ENCODE assay signal across 8 mouse cellular contexts in genomic region chr5:122621376-122621886, GRCm38 (mm10). TPM values are rescaled to one million over a fixed set of nuclear protein-coding genes. Genes with fewer than 3 reads are reported as not detected.
DNase-seq lines count a peak whose midpoint lies in the region; ATAC-seq lines count a peak whose summit lies in the region.

No protein-coding gene starts in this region.

- no peak overlapping the region for H3K4me3 ChIP-seq in embryonic facial prominence, embryonic 11.5 days (ENCODE audit: low read depth, low read length)
- H3K4me3 ChIP-seq in heart, embryonic 14.5 days (ENCODE audit: control insufficient read depth in 1 of 2, insufficient read depth in 1 of 2, low read depth in 1 of 2, low read length in 2 of 2): no peak overlapping the region
- no peak overlapping the region for H3K4me3 ChIP-seq in neural tube, embryonic 13.5 days

- ATAC-seq in embryonic facial prominence, embryonic 11.5 days (replicated peaks; ENCODE audit: insufficient number of reproducible peaks, low FRiP score, low TSS enrichment, low read depth): peak; percentile 73
- ATAC-seq in heart, embryonic 14.5 days (ENCODE audit: insufficient number of reproducible peaks, insufficient read depth, low FRiP score, low read depth): peak; percentile 93
- peak; percentile 56; the same call in 1 of the 2 replicates for ATAC-seq in neural tube, embryonic 13.5 days (ENCODE audit: low read depth)

- intact Hi-C loops in left cerebral cortex, postnatal 4 days (cut with DNase I): loop anchor here (5.0 kb wide), 1 partner anchor 119 kb away; the partner anchor contains the start of gene Atp2a2

- H3K27me3 ChIP-seq in embryonic facial prominence, embryonic 11.5 days (ENCODE audit: control insufficient read depth, insufficient read depth, low read length): no peaks in the 10 kb centered on the region
- H3K27me3 ChIP-seq in heart, embryonic 14.5 days (ENCODE audit: control insufficient read depth, insufficient read depth, low read length): no peaks in the 10 kb centered on the region
- no peaks in the 10 kb centered on the region for H3K27me3 ChIP-seq in neural tube, embryonic 13.5 days

- DNase-seq in left cerebral cortex, postnatal 4 days: peak; percentile 79
- no peak for DNase-seq in left cerebral cortex, adult 8-10 months (ENCODE audit: low spot score in 2 of 2)
- peak; percentile 88 for DNase-seq in embryonic facial prominence, embryonic 11.5 days (ENCODE audit: low spot score)
- peak; percentile 43 to 69 for DNase-seq in kidney, postnatal 25 days
- DNase-seq in spleen, postnatal 10 days (ENCODE audit: low spot score in 2 of 2): no peak
- DNase-seq in frontal cortex, postnatal 36 days (ENCODE audit: low spot score in 2 of 2): no peak

- WGBS in embryonic facial prominence, embryonic 11.5 days: 4% methylated on average over 7 of the region's 7 CpGs
- WGBS in heart, embryonic 14.5 days: 7% methylated on average over 7 of the region's 7 CpGs
- 31% methylated on average over 7 of the region's 7 CpGs for WGBS in neural tube, embryonic 13.5 days

- H3K9ac ChIP-seq in embryonic facial prominence, embryonic 11.5 days (replicated peaks; ENCODE audit: low read length): no peak overlapping the region
- peak overlapping the region; percentile 63 for H3K9ac ChIP-seq in heart, embryonic 14.5 days (ENCODE audit: low read length)
- no peak overlapping the region for H3K9ac ChIP-seq in neural tube, embryonic 13.5 days

- peak overlapping the region; percentile 78 for H3K27ac ChIP-seq in embryonic facial prominence, embryonic 11.5 days (replicated peaks; ENCODE audit: low read depth, low read length)
- peak overlapping the region; percentile 92 to 99 for H3K27ac ChIP-seq in heart, embryonic 14.5 days (replicated peaks in 1 of 2; ENCODE audit: control insufficient read depth in 1 of 2, insufficient read depth in 1 of 2, low read depth in 2 of 2, low read length in 2 of 2)
- peak overlapping the region; percentile 52 for H3K27ac ChIP-seq in neural tube, embryonic 13.5 days (replicated peaks)

- H3K4me2 ChIP-seq in embryonic facial prominence, embryonic 11.5 days (ENCODE audit: low read depth, low read length): no peak overlapping the region
- peak overlapping the region; percentile 16; the same call in 1 of the 2 replicates for H3K4me2 ChIP-seq in heart, embryonic 14.5 days (ENCODE audit: low read length)
- H3K4me2 ChIP-seq in neural tube, embryonic 13.5 days: no peak overlapping the region

- H3K9me3 ChIP-seq in embryonic facial prominence, embryonic 11.5 days (replicated peaks; ENCODE audit: control insufficient read depth, low read length): no peaks in the 10 kb centered on the region
- no peaks in the 10 kb centered on the region for H3K9me3 ChIP-seq in heart, embryonic 14.5 days (ENCODE audit: control insufficient read depth, low read length)
- H3K9me3 ChIP-seq in neural tube, embryonic 13.5 days: no peaks in the 10 kb centered on the region

- H3K4me1 ChIP-seq in embryonic facial prominence, embryonic 11.5 days (ENCODE audit: control insufficient read depth, insufficient read depth, low read length): no peaks in the 10 kb centered on the region
- H3K4me1 ChIP-seq in heart, embryonic 14.5 days (ENCODE audit: control insufficient read depth in 2 of 2, insufficient read depth in 2 of 2, low read length in 2 of 2): peaks cover 30 to 46% of the 10 kb centered on the region in 2 experiments
- peaks cover 10% of the 10 kb centered on the region; the same call in 1 of the 2 replicates for H3K4me1 ChIP-seq in neural tube, embryonic 13.5 days (replicated peaks)

- H3K36me3 ChIP-seq in embryonic facial prominence, embryonic 11.5 days (replicated peaks; ENCODE audit: control insufficient read depth, insufficient read depth, low read depth, low read length): no peaks in the 10 kb centered on the region
- no peaks in the 10 kb centered on the region for H3K36me3 ChIP-seq in heart, embryonic 14.5 days (ENCODE audit: control insufficient read depth, insufficient read depth, low read length)
- H3K36me3 ChIP-seq in neural tube, embryonic 13.5 days: no peaks in the 10 kb centered on the region

RNA-seq across cellular contexts. Expression of gene Ift81, which starts 7.1 kb away (rescaled TPM):
- total RNA-seq in left cerebral cortex, postnatal 4 days (2021): 10 to 100 TPM; 38.3 to 49.6 TPM
- 10 to 100 TPM; 52.6 to 67.4 (median 57.2) TPM for total RNA-seq in left cerebral cortex, adult 8-10 months (2022)
- polyA plus RNA-seq in embryonic facial prominence, embryonic 11.5 days (2014; fragmentation: Nextera tagmentation; extraction: Ambion mirVana): 39.6 and 40.3 TPM in 2 replicates
- polyA plus RNA-seq in heart, embryonic 14.5 days (2014; fragmentation: Nextera tagmentation; extraction: Ambion mirVana): 32.2 and 41.2 TPM in 2 replicates
- polyA plus RNA-seq in neural tube, embryonic 13.5 days (2015; fragmentation: Nextera tagmentation; extraction: Ambion mirVana): 54.0 and 57.8 TPM in 2 replicates

RNA-seq across cellular contexts. Expression of gene P2rx7, which starts 22.3 kb away (rescaled TPM):
- total RNA-seq in left cerebral cortex, postnatal 4 days (2021): 1 to 10 TPM; 4.1 to 5.0 TPM
- 10 to 100 TPM in 1 of 4 experiments, 1 to 10 TPM in 3; 7.7 to 16.4 (median 8.6) TPM for total RNA-seq in left cerebral cortex, adult 8-10 months (2022)
- 0.58 and 1.4 TPM in 2 replicates for polyA plus RNA-seq in embryonic facial prominence, embryonic 11.5 days (2014; fragmentation: Nextera tagmentation; extraction: Ambion mirVana)
- polyA plus RNA-seq in heart, embryonic 14.5 days (2014; fragmentation: Nextera tagmentation; extraction: Ambion mirVana): 1.2 and 1.4 TPM in 2 replicates
- 5.8 and 5.9 TPM in 2 replicates for polyA plus RNA-seq in neural tube, embryonic 13.5 days (2015; fragmentation: Nextera tagmentation; extraction: Ambion mirVana)

Comparison
In these comparisons a context has a peak if more than half of its experiments do, and no peak if none do; other contexts are left out.
1. DNase-seq: peak in left cerebral cortex, postnatal 4 days (single experiment), embryonic facial prominence, embryonic 11.5 days (single experiment) and kidney, postnatal 25 days (2 of 2); none in left cerebral cortex, adult 8-10 months (0 of 2), spleen, postnatal 10 days (0 of 2) and frontal cortex, postnatal 36 days (0 of 2).
2. Peak in every context shown above with its lines, with median percentiles within 50 percentile points of each other: ATAC-seq and H3K27ac ChIP-seq.